Mouse (Mus musculus) liver, adult 2 months (tissue): ENCODE data around the gene Dmbt1.

Source experiments
- CTCF ChIP-seq: fragments of 200-500 bp; IDR thresholded peaks from 2 replicates; pipeline ENCODE4 v1.5.1; 2011; ENCODE audit warnings: low read depth, low read length, control low read depth
- POLR2A ChIP-seq: fragments of 200-500 bp; IDR thresholded peaks from 2 replicates; pipeline ENCODE4 v1.6.1; 2011; ENCODE audit warnings: low read length, control low read depth; ENCODE audit not compliant: insufficient read depth; ENCODE audit errors: extremely low read depth

DNA sequence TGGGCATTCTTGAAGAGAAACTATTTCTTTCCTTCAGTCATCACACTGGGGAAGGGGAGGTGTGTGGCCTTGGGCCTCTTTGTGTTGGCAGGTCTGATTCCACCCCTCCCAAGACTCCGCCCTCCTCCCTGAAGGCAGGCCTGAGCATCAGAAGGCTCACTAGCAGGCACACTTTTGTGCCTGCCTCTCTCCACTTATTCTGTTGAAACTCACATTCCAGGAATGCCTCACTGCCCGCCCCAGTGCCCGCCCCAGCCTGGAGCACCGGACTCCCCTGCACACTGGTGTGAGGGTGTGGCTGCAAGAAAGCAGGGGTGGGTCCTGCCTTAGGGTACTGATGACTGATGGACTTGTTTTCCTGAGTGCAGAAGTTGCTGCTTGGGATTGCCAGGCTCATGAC, 49.5 kb upstream of the Dmbt1 start:
- TF ChIP-seq CTCF (no peak), POLR2A (no peak)
